Mouse (Mus musculus) layer of hippocampus, adult 2 months (tissue): Measurements from ENCODE around the gene Pam16. TPM values are rescaled to one million over a fixed set of nuclear protein-coding genes. Genes with fewer than 3 reads are reported as not detected.

Source experiments
- DNase-seq, 2 experiments: peaks; one replicate each; pipeline ENCODE4 v3.0.0; 2022; ENCODE audit warnings: low spot score in 2 of 2
- H3K27ac ChIP-seq: fragments of 200-600 bp; 2 replicates; pipeline ENCODE4 v1.8.1; 2022
- H3K4me3 ChIP-seq: fragments of 200-600 bp; 2 replicates; pipeline ENCODE4 v1.8.1; 2022; ENCODE audit warnings: mild to moderate bottlenecking
- CTCF ChIP-seq: fragments of 200-600 bp; conservative IDR thresholded peaks from 2 replicates; pipeline ENCODE4 v1.8.1; 2022; ENCODE audit warnings: antibody characterized with exemption, mild to moderate bottlenecking, moderate library complexity
- total RNA-seq, 2 experiments: library from RNA; stranded (reverse); gene quantifications; 2 replicates each; pipeline ENCODE4 v1.2.3; 2021

Gene Pam16
- total RNA-seq, 2 experiments from 2014 or later = 72.3 to 75.2 TPM

DNA sequence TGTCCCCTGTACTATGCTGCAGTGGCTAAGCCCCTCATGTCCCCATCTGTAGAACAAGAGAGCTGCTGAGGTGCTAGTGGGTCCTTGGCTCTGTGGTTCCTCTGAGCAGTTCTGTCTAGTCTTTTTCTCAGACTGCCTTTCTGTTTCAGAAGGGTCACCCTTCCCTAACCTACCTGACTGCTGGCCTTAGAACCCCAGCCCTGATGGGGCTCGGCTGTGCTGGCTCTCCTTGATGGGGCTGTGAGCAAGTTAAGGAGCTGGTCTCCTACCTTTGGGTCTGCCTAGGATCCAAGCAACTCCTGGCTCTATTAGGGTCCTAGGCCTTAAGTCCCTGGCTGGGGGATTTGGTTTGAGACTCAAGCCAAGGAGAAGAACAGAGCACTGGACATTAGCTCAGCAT is 9.5 kb downstream of the Pam16 start:
- Histone ChIP-seq H3K27ac (no peak overlapping the region), H3K4me3 (no peak overlapping the region)
- TF ChIP-seq CTCF = no peak
- DNase-seq = no peak

DNA sequence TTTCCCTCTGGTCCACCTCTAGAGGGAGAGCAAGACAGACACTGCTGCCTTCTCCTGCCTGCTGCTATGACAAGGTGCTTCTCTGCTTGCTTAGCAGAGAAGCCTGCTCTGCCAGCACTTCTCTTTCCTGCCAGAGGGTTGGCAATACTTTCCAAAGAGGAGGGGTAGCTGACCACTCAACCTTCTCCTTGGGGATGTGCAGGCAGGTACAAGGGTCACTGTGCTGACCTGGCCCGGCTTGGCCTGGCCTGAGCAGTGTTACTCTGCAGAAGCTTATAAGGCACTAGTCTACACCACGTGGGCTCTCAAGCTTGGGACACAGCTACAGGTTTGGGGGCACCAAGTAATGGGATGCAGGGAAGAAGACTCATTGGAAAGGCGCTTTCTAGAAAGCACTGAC is 10.1 kb downstream of the Pam16 start:
- Histone ChIP-seq H3K27ac (no peak overlapping the region), H3K4me3 (no peak overlapping the region)
- no peak for DNase-seq
- no peak for TF ChIP-seq CTCF

DNA sequence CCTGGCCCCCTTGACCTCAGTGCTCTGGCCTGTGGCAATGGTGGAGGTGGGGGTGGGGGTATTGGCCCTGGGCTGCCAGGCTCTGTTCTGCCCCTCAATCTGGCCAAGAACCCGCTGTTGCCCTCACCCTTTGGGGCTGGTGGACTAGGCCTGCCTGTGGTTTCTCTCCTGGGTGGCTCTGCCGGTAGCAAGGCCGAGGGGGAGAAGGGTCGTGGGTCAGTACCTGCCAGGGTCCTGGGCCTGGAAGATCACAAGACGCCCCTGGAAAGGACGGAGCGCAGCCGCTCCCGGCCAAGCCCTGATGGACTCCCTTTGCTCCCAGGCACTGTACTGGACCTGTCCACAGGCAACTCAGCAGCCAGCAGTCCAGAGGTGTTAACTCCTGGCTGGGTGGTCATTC is 11.1 kb downstream of the Pam16 start:
- no peak for DNase-seq
- Histone ChIP-seq H3K4me3 (no peak overlapping the region), H3K27ac (no peak overlapping the region)
- no peak for TF ChIP-seq CTCF

DNA sequence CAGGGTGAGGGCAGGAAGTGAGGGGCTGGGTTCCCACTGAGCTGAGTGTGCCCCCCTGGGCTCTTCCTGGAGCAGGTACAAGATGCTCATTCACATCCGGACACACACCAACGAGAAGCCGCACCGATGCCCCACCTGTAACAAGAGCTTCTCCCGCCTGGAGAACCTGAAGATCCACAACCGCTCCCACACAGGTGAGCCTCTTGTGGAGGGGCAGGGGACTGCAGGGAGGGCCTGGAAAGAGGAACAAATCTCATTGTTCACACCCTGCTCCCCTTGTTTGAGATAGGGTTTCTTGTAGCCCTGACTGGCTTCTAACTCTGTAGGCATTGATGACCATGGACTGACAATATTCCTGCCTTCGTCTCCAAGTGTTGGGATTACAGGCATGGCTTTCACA is 13.1 kb downstream of the Pam16 start:
- DNase-seq = no peak
- TF ChIP-seq CTCF = peak; percentile 57
- Histone ChIP-seq H3K4me3 (no peak overlapping the region), H3K27ac (no peak overlapping the region)

DNA sequence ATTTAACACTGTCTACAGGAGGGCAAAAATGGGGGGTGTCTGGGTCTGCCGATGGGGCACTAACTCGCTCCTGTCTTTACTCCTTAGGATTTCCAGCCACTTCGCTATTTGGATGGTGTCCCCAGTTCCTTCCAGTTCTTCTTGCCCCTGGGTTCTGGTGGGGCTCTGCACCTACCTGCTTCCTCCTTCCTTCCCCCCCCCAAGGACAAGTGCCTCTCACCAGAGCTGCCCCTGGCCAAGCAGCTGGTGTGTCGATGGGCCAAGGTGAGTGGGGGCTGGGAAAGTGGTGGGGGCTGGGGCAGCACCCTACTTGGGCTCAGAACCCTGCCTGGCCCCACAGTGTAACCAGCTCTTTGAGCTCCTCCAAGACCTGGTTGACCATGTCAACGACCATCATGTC is 13.6 kb downstream of the Pam16 start:
- no peak overlapping the region for H3K4me3 ChIP-seq
- H3K27ac ChIP-seq = no peak overlapping the region
- no peak for TF ChIP-seq CTCF
- no peak for DNase-seq

DNA sequence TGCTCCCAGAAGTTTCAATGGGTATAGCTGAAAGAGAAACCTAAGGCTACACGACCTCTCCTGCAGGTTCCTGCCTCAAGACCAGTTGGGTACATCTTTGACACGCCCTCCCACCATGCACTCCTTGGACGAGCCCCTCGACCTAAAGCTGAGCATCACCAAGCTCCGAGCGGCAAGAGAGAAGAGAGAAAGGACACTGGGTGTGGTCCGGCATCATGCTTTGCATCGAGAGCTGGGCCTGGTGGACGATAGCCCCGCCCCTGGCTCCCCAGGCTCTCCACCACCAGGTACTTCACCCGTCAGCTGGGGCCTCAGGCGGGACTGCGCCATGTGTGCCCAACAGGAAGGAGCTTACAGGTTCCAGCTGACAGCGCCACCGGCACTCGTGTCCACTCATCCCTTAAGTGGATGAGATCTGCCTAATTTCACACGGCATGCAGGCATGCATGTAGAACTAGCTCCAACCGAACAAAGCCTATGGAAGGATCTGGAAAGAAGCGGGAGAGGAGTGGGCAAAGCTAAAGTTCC is 16.2 kb downstream of the Pam16 start:
- DNase-seq = no peak
- no peak for TF ChIP-seq CTCF
- H3K4me3 ChIP-seq = no peak overlapping the region
- H3K27ac ChIP-seq = no peak overlapping the region

DNA sequence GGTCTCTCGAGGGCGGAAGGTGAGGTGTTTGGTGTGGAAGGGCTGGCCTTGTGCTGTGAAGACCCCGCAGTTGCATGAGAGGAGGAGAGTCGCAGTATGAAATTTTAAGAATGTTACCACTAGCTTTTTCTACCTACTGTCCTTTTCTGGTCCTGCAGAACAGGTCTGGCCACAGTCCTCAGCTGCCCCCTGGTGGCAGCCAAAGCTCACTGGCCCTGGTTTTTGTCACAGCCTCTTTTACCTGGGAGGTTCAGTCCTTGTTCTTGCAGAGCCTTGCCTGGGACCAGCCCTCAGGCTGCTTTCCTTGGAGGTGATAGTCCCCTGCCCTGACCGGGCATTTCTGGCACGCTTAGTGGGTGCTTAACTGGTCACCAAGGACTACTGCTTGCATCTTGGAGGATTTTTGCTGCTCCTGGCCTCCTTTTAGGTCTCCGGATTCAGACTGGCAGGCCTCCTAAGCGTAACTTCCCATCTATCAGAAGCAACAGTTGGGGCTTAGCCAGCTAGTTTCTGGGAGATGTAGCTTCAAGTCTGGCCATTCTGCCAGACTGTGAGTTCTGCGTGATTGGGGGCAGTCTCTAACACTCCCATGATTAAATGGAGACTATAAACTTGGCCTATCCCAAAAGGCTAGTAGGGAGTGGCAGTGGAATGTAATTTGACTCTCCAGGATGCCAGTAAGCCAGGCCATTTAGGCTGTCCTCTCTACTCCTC is 16.8 kb downstream of the Pam16 start:
- no peak overlapping the region for H3K4me3 ChIP-seq
- DNase-seq = peak; percentile 80 to 83
- peak overlapping the region; percentile 3; the same call in 1 of the 2 replicates for H3K27ac ChIP-seq
- peak; percentile 98; the same call in 1 of the 2 replicates for TF ChIP-seq CTCF

DNA sequence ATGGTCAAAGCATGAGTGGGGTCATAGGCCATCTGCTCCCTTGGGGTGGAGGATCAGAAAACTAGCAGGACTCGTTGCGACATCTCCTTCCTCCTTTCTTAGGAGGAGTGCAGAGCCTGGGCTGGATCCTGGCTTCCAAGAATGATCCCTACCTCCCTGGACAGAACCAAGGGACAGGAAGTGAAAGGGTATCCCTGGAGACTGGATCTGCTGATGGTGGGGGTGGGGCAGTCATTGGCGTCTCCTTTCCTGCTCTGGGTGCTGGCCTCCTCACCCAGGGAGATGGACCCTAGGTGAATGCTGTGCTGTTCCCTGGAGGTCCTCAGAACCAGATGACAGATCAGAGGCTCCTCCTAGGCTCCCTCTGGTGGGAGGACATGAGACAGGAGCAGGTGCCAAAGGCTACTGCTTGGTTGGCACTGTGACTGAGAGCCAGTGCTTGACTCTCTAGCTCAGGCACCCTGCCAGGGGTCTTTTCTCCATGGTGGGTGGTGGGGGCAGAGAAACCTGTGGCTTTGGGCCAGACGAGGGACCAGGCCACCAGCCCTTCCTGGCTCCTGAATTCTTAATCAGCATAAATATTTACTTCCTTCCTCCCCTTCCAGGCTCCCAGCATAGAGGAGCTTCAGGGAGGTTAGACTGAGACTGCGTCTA is 18.2 kb downstream of the Pam16 start:
- H3K4me3 ChIP-seq = no peak overlapping the region
- H3K27ac ChIP-seq = peak overlapping the region; percentile 3
- TF ChIP-seq CTCF = peak; percentile 74
- no peak for DNase-seq

DNA sequence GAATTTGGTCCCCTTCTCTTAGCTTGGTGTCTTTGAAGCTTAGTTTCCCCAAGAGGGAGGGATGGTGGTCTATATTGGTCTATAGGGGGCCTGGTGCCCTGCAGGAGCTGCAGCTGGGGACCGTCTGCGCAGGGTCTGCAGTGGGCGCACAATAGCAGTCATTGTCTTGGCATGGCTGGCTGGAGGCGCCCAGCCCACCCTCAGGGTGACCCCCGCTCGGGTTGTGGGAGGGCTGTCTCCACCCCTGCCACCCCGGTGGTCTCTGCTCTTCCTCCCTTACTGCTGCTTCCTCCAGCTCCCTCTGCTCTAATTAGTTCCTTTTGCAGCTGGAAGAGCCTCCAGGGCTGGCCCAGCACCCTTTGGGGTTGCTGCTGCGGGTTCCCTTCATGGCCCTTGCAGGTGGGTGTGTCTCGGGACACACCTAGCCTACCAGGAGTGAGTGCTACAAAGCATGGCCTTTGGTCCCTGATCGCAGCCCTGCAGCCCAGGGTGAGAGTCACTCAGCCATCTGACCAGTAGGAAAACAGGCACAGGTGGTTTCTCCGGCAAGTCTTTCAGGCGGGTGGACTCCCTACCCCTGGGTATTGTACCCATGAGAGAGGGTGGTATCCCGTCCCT is 19.2 kb downstream of the Pam16 start:
- Histone ChIP-seq H3K27ac (peak overlapping the region; percentile 3; the same call in 1 of the 2 replicates), H3K4me3 (no peak overlapping the region)
- DNase-seq = no peak
- no peak for TF ChIP-seq CTCF

DNA sequence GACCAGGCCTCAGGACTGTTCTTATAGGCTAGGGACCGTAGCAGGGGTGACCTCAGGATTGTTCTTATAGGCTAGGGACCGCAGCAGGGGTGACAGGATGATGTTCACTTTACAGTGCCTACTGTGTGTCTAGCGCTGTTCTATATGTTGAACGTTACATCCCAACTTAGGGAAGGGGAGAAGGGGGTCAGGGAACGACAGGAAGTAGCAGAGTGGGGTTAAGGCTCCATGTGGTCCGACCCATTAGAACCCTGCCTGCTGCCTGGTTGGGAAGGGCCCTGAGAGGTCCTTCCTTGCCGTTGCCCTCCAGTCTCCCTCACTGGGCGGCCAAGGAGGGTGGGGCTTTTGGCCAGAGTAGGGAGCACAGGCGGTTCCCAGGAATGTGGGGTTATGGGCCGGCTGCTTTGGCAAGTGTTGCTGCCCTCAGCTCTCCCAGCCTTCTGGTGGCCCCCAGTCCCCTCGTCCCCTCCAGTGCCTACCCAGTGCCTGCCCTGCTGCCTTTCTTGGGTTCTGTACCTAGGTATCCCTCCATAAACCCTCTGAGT is 20.4 kb downstream of the Pam16 start:
- TF ChIP-seq CTCF = no peak
- DNase-seq = no peak
- no peak overlapping the region for H3K4me3 ChIP-seq
- no peak overlapping the region for H3K27ac ChIP-seq

DNA sequence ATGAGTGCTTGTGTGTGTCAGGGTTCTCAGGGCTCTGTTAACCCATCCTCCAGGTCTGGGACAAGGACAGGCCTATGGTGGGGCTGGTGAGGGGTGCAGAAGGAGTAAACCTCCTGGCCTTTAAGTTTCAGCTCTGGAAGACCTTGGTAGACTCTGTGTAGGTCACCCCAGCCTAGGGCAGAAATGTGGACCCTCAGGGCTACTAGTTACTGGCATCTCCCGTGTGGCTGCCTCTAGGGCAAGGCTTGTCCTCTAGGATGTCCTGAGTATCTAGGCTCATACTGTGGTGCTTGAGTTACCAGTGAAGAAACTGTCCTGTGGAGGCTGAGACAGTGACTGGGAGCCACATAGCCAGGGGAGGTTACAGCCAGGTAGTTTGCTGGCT is 21.3 kb downstream of the Pam16 start:
- no peak for DNase-seq
- no peak for TF ChIP-seq CTCF
- Histone ChIP-seq H3K4me3 (no peak overlapping the region), H3K27ac (no peak overlapping the region)

DNA sequence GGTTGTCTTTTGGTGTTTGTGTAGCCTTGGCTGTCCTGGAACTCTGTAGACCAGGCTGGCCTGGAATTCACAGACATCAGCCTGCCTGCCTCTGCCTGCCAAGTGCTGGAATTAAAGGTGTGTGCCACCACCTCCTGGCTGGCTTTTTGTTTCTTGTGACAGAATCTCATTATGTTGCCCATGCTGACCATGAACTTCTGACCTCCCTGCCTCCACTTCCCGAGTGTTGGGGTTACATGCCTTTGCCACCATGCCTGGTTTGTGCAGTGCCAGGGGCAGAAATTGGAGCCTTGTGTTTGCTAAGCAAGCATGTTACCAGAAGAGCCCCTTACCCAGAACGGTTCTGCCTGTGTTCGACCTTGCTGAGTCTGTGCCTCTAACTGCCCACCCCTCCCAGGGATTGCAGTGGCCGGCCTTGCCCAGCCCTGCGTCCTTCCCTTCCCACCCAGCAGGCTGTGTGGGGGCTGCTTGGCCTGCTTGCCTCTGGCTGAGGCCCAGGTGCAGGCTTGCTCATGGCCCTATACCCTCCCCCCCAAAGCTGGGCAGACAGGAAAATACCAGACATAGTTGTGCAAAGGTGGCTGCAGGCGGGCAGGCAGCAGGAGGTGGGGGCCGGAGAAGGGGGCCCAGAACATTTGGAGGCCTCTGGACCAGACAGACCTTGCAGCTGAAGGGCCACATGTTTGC is 21.9 kb downstream of the Pam16 start:
- no peak for TF ChIP-seq CTCF
- H3K4me3 ChIP-seq = no peak overlapping the region
- no peak for DNase-seq
- H3K27ac ChIP-seq = no peak overlapping the region

DNA sequence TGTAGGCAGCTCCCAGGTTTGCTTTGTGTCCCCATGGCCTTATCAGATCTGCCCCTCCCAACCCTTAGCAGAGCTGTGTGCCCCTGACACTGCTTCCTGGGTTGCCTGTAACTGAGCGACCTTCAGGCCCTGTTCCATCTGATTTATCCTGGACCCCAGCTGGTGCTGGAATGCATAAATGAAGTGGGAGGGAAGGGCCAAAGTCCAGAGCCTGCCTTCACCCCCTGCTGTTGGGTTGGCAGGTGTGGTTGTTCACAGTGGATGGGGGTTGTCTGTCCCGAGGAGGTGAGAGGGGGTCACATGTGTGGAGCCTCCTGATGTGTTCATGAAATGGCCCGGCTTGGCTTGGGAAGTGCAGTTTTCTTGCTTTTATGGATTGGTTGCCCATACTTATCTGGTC is 22.6 kb downstream of the Pam16 start:
- no peak for TF ChIP-seq CTCF
- Histone ChIP-seq H3K4me3 (no peak overlapping the region), H3K27ac (no peak overlapping the region)
- no peak for DNase-seq
